Mouse (Mus musculus) megakaryocyte-erythroid progenitor cell, adult 5-6 weeks (primary cell): Measurements from ENCODE around the gene Glipr1l1. TPM values are rescaled to one million over a fixed set of nuclear protein-coding genes. Genes with fewer than 3 reads are reported as not detected.
"Not testable (repeated sequence)": the region's sequence is repeated elsewhere in the genome, so short reads cannot be mapped to it uniquely, and the experiment has no call there.

Experiments used
- ATAC-seq: replicated peaks from 2 replicates; pipeline ENCODE4 v1.8.0; 2016; ENCODE audit warnings: mild to moderate bottlenecking, inconsistent platforms; ENCODE audit not compliant: severe bottlenecking, poor library complexity, low FRiP score, low TSS enrichment
- total RNA-seq, 2 experiments: library from RNA; stranded (forward) in 1 of 2; stranded (reverse) in 1 of 2; fragments of 200-1000, 215-1000 nt in 1 of 2; fragments of >200 nt in 1 of 2; fragmentation: Nextera tagmentation in 1 of 2; gene quantifications; 2 replicates each; pipeline ENCODE4 v1.2.3; 2014 to 2017

Glipr1l1 gene
- total RNA-seq (2014; fragmentation: Nextera tagmentation) (not detected in 2 replicates), total RNA-seq (2017) (not detected in 2 replicates)

DNA sequence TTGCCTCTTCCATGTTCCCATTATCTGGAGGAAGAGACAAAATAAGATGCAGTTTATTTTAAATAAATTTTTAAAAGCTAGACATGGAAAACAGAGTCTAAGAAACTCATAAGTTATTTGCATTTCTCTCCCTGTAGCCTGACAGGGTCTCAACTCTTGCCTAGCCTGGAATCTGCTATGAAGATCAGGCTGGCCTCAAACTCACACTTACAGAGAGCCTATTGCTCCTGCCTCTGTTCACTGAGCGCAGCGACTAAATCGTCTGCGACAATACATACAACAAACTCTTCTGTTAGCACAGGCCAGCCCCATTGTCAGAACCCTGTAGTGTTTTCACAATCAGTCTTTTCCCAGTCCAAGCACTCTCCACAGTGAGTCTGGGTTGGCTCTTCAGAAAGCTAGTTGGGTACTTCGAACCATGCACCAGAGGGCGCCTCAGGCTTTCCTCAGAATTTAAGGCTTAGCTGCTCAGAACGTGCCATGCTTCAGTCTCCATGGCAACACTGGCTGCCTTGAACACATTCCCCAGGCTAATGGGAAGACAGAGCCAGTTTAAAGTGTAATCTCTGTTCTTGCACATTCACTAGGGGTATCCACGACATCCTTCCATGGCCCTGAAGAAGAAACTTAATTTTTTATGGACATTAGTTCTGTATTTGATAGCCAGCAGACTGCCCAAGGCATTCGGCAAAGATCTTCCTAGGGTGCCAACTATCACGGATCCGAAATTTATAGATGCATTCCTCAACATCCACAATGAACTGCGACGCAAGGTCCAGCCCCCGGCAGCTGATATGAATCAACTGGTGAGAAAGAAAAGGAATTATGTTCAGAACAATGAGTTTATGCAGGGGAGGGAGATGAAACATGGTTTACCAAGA is at the start of gene Glipr1l1:
Gene Glipr1l1 (plus strand): TSS at position 488 of the 881 bp plus-strand sequence.
- peak; percentile 96 for ATAC-seq

DNA sequence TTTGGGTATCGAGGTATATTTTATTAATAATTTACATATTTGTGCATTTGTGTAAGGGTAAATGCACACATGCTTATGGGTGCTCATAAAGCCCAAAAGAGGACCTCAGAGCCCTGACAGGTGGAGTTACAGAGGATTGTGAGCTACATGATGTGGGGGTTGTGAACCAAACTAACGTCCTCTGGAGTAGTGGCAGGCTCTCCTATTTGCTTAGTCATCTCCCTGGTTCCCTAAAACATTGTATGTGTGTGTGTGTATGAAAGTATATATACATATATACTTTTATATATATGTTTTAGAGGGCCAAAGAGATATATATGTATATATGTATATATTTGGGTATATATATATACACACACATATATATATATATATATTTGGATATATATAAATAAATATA is 36.4 kb upstream of the Glipr1l1 start:
- ATAC-seq, result no peak

DNA sequence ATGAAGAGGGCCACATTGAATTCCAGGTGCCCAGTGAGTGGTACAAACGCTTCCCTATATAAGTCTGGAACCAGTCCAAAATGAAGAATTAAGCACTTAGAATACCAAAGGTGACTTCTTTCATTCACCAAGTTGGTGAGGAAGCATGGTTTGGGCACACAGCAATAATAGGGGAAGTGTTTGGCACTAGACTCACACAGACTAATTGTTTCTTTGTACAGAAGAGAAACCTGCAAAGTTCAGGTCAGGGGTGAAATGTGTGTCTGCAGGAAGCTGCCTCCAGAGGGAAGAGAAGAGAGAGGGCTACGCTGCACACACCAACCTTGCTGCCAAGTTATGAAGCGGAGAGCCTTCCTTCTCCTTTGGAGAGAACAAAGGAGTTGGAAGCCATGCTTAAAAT is 31.3 kb upstream of the Glipr1l1 start:
- not testable (repeated sequence) for ATAC-seq

DNA sequence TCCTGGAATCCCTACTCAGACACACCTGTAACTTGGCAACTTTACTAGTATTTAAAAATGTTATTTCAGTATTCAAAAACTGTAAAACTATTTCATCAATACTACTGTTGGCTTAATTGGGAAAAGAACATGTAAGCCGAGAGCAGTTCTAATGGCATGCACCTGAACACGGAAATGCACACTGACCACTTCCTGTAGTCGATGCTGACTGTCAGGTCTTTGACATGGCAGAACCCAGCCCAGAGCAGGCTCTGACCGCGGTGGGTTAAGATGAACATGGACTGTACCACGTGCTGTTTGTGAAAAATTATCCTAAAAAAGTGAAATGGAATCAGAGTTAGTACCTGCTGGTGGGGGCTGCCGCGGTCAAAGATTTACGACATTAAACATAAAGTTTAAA is 16.5 kb upstream of the Glipr1l1 start:
- not testable (repeated sequence) for ATAC-seq

DNA sequence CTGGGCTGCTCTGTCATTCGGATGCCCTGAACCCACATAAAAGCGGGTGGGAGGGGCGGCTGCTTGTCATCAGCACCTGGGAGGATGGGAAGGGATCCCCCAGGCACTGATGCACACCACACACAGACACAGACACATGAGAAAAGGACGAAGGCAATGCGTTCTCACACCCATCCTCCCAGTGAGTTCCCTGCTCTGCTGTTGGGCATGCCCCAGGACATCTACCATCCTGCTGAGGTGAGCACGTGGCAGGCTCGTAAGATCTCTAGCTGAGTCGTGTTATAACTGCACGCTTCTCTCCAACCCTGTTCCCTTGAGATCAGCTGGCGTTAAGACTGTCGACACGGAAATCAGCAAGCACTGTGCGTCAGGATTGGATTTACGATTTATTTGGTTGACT is 15.7 kb upstream of the Glipr1l1 start:
- not testable (repeated sequence) for ATAC-seq

DNA sequence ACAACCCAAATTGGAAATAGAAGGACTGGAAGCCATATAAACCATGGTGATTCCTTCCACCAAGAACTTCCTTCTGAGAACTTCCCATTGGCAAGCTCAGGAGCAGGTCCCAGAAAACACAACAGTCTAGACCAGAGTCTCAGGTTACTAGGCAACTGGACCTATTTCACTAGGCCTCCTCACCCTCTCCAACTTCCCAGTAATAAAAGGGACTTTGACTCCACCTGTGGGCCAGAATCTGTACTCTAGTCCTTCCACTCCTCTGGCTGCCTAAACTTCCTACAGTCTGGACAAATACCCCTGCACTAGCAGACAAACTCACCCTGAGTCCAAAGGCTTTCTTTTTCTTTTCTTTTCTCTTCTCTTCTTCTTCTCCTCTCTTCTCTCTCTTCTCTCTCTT is 8.8 kb upstream of the Glipr1l1 start:
- ATAC-seq, result peak; percentile 55; the same call in 1 of the 2 replicates

DNA sequence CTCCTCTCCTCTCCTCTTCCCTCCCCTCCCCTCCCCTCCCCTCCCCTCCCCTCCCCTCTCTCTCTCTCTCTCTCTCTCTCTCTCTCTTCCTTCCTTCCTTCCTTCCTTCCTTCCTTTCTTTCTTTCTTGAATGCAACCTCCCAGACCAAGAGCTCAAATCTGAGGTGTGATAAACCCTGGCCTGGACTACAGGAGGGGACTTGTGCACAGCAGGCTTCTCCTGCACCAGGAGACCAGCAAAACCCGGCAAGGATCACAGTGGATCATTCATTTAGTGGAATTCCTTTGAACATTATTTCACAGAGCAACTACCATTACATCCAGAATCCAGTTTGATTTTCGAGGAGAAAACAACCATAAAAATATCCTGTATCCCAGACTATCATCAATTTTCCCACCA is 8.0 kb upstream of the Glipr1l1 start:
- peak; percentile 92 for ATAC-seq

DNA sequence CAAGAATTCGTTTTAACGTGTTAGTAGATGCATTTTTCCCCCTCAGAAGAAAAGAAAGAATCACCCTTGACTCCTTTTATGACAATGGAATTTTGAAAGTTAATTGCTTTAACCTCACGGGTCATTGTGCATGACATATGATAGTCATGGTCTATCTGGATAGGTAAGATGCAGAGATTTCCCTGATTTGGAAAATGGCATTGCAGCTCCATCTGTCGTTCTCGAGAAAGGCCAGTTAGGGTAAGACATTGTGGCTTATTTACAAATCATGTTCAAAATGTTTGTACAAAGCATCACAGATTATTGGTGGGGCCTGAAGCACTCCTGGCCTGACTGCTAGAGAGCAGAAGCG is 570 bp downstream of the Glipr1l1 start:
- ATAC-seq, result not testable (repeated sequence)

DNA sequence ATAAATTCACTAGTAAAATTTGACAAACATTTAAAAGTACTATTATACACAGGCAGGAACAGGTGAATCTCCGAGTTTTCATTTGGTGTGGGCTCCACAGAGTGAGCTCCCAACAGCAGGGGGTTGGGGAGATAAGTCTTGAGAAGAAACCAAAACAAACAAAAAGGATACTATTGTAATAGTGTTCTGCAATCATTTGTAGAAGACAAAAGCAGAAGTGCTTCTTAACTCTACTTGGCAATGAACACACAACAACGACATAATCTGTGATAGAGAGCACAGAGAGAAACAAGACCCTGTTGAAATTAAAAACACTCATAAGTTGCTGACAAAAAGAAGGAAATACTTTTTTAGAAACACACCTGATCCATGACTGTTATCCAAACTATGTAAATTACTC is 20.1 kb downstream of the Glipr1l1 start:
- no peak for ATAC-seq

DNA sequence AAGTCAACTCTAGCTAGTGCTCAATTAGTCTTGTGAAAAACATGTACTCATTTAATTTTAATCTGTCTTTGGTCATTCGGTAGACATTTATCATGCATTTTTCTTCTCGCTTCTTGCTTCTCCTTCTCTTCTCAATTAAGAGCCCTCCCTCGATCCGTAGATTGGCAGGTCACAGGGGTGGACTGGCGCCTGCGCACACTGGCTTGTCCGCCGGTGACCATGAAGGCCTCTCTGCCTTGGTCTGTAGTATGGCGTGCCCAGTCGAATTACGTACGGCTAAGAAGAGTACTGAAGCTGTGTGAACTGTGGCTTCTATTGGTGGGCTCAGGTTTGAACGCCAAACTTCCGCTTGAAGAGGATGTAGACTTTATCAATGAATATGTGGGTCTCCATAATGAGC is 23.2 kb downstream of the Glipr1l1 start, which contains the start of gene Glipr1l2:
Gene Glipr1l2 (plus strand): TSS at position 198 of the 400 bp plus-strand sequence.
- ATAC-seq, result no peak

DNA sequence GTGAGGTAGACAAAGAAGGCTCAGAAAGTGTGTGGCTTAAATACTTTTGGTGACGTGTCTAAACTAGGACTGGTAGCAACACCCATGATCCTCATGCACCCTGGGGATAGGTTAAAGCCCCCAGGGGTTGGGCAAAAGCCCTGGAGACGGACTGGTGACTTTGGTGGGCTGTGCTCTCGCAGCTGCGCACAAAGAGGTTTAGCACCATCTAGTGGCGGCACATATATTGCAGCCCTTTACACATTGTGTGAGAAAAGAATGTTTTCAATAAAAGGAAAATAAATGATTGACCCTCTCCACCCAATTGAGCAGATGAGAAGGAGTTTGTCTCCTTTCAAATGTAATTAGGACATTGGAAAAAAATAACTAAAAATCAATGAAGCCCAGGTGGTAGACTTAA is 45.8 kb downstream of the Glipr1l1 start:
- peak; percentile 67 for ATAC-seq

DNA sequence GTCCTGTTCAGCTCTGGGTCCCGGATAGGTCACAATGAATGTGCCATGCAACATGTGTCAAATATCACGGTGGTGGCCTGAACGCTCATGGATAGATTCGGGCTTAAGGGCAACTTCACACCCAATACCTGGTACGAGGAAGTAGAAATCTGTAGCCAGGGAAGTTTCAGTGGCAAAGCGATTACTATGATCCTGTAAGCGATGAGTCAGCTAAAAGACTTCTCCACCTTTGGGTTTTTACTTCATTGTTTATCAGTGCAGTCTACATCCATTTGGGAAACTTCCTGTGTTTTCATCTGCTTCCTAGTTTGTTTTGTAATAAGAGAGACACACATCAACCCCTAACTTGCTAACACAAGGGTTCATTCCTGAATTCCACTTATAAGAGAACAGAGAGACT is 50.4 kb downstream of the Glipr1l1 start:
- no peak for ATAC-seq

DNA sequence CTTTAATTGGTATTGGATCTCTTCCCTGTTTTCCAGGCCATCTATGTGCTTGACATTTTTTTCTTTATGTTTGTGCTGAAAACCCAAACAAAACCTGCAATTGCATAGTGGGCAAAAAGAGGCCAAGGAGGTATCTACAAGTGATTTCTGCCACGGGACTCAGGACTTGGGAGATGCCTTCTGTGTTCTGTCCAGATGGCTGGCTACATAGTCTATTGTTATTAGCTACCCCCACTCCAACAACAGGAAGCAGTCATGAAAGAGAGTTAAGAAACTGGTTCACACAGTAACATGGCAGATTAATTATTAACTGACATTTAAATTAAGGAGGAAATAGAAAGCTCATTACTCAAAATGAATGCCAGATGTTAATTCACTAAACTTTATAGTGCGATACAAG is 65.1 kb downstream of the Glipr1l1 start:
- not testable (repeated sequence) for ATAC-seq

DNA sequence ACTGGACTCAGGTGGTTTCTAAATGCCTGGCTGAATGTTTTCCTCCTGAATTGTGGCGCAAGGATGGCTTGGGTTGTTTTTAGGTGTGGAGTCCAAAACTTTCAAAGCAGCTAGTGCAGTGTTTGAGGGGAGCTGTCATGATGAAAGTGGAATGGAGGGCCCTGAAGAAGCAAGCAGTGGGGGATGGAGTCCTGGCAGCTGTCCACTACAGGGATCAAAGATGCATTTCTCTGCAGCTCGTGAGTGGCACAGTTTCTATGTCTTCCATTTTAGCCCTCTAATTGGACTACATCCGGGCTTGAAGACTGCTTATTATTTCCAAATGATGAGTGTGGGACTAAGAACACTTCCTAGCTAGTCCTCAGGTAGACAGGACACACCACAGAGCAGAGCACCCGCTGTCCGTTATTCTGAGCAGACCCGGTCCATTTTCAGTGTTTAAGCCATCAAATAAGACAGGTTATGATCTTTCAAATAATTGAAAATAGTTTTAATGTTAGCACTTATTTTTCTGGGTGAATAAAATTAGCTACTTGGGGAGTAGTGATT is 67.8 kb downstream of the Glipr1l1 start:
- ATAC-seq, result not testable (repeated sequence)

Other genes starting within 250 kb of the Glipr1l1 start
- gene Krr1, start 87.5 kb upstream of the Glipr1l1 start, total RNA-seq (2014; fragmentation: Nextera tagmentation), result 46.6 and 62.5 TPM in 2 replicates
- 66.1 and 67.9 TPM in 2 replicates for gene Krr1, start 87.5 kb upstream of the Glipr1l1 start, total RNA-seq (2017)
- gene Glipr1, start 57.6 kb upstream of the Glipr1l1 start, total RNA-seq (2014; fragmentation: Nextera tagmentation), result 15.4 and 18.4 TPM in 2 replicates
- 21.0 and 54.2 TPM in 2 replicates for gene Glipr1, start 57.6 kb upstream of the Glipr1l1 start, total RNA-seq (2017)
- gene Glipr1l2, start 23.2 kb downstream of the Glipr1l1 start, total RNA-seq (2014; fragmentation: Nextera tagmentation), result not detected in 2 replicates
- gene Glipr1l2, start 23.2 kb downstream of the Glipr1l1 start, total RNA-seq (2017), result not detected in 2 replicates
- not detected in 2 replicates for gene Glipr1l3, start 100.1 kb downstream of the Glipr1l1 start, total RNA-seq (2014; fragmentation: Nextera tagmentation)
- gene Glipr1l3, start 100.1 kb downstream of the Glipr1l1 start, total RNA-seq (2017), result not detected in 2 replicates
- gene Caps2, start 103.4 kb downstream of the Glipr1l1 start, total RNA-seq (2014; fragmentation: Nextera tagmentation), result not detected in 2 replicates
- gene Caps2, start 103.4 kb downstream of the Glipr1l1 start, total RNA-seq (2017), result not detected in 2 replicates
- not detected in 2 replicates for gene Kcnc2, start 210.9 kb downstream of the Glipr1l1 start, total RNA-seq (2014; fragmentation: Nextera tagmentation)
- not detected in 2 replicates for gene Kcnc2, start 210.9 kb downstream of the Glipr1l1 start, total RNA-seq (2017)